Mouse (Mus musculus): Measurements from ENCODE around the gene Iqgap1. TPM values are rescaled to one million over a fixed set of nuclear protein-coding genes. Genes with fewer than 3 reads are reported as not detected.

Iqgap1 gene
- polyA plus RNA-seq, 1 experiment from 2014 or later: 17.5 TPM

GRCm38 (mm10) chr7:80666198-80666915 is 159.4 kb downstream of the Iqgap1 start:
- WGBS: 80% methylated on average over 10 of the region's 10 CpGs
- no peak for ATAC-seq
- Histone ChIP-seq H3K36me3 (ENCODE audit: control insufficient read depth, insufficient read depth, low read length) (no peaks in the 10 kb centered on the region), H3K4me3 (ENCODE audit: low read depth, low read length) (no peak overlapping the region), H3K4me1 (ENCODE audit: control insufficient read depth, insufficient read depth, low read length) (no peaks in the 10 kb centered on the region; the same call in 1 of the 2 replicates), H3K27me3 (ENCODE audit: control insufficient read depth, insufficient read depth, low read depth, low read length) (no peaks in the 10 kb centered on the region), H3K9me3 (replicated peaks; ENCODE audit: control insufficient read depth, low read length, poor library complexity, severe bottlenecking) (no peaks in the 10 kb centered on the region), H3K9ac (ENCODE audit: low read depth, low read length) (no peak overlapping the region), H3K27ac (ENCODE audit: low read length) (no peak overlapping the region), H3K4me2 (ENCODE audit: low read length) (no peak overlapping the region)

Other genes with a start within 250 kb of the Iqgap1 start
- 12.7 and 13.7 TPM in 2 replicates for gene Crtc3, start 137.1 kb downstream of the Iqgap1 start, polyA plus RNA-seq (2015; fragmentation: Nextera tagmentation; extraction: Ambion mirVana)
- 4.0 TPM in 2 replicates for gene Zscan2, start 34.9 kb upstream of the Iqgap1 start, polyA plus RNA-seq (2015; fragmentation: Nextera tagmentation; extraction: Ambion mirVana)
- 35.1 and 36.3 TPM in 2 replicates for gene Wdr73, start 75.3 kb upstream of the Iqgap1 start, polyA plus RNA-seq (2015; fragmentation: Nextera tagmentation; extraction: Ambion mirVana)
- gene Nmb, start 79.1 kb upstream of the Iqgap1 start, polyA plus RNA-seq (2015; fragmentation: Nextera tagmentation; extraction: Ambion mirVana): 4.6 and 5.9 TPM in 2 replicates
- 156 and 157 TPM in 2 replicates for gene Sec11a, start 121.8 kb upstream of the Iqgap1 start, polyA plus RNA-seq (2015; fragmentation: Nextera tagmentation; extraction: Ambion mirVana)
- gene Zfp592, start 167.7 kb upstream of the Iqgap1 start, polyA plus RNA-seq (2015; fragmentation: Nextera tagmentation; extraction: Ambion mirVana): 10.2 and 10.6 TPM in 2 replicates
- 0.14 and 0.16 TPM in 2 replicates for gene Alpk3, start 231.6 kb upstream of the Iqgap1 start, polyA plus RNA-seq (2015; fragmentation: Nextera tagmentation; extraction: Ambion mirVana)